In the genomic region with DNA sequence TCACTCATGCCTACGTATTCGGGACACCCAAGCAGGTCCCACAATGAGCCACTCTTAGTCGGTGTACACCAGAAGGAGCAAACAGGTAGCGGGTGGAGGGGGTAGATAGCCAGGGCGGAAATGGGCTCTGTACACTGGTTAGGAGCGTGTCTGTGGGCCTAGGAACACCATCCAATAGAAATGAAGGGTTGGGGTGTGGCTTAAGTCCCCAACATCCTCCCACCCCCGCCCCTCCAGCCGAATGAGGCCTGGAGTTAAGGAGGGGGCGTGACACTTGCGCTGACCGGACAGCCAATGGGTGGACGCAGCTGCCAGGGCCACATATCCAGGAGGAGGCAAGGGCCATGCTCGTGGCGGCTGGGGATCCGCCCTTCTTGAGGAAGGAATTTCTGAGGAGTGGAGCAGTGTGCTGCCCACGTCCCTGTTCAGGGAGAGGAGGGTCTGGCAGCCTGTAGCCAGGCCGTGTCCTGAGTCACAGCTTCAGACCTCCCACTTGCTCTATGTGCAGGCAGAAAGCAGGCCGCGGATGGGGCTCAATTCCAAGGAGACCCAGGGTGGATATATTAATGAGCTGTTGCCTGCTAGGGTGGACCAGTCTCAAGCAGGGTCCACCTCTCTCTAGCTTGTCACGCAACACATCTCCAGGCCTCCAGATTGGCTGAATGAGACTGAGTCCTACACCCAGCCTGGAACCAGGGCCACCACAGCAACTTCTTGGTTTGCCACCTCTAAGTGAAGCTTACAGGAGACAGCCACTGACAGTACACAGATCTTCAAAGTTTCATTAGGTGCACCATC, we compare ENCODE assay signal across 8 mouse cellular contexts. TPM values are rescaled to one million over a fixed set of nuclear protein-coding genes. Genes with fewer than 3 reads are reported as not detected.
A peak's percentile ranks its signal among the peaks of the same experiment; 100 is the strongest.
DNase-seq lines count a peak whose midpoint lies in the region; ATAC-seq lines count a peak whose summit lies in the region.

No protein-coding gene starts in this region.

- no peaks in the 10 kb centered on the region for H3K9me3 ChIP-seq in forebrain, embryonic 13.5 days (replicated peaks)
- H3K9me3 ChIP-seq in limb, embryonic 10.5 days (replicated peaks) = no peaks in the 10 kb centered on the region
- H3K9me3 ChIP-seq in midbrain, embryonic 10.5 days (replicated peaks) = no peaks in the 10 kb centered on the region

- peak overlapping the region; percentile 34; the same call in 1 of the 2 replicates for H3K9ac ChIP-seq in forebrain, embryonic 13.5 days

- peak overlapping the region; percentile 50 for H3K4me2 ChIP-seq in forebrain, embryonic 13.5 days

- no peak overlapping the region for H3K27ac ChIP-seq in forebrain, embryonic 13.5 days
- peak overlapping the region; percentile 82 for H3K27ac ChIP-seq in limb, embryonic 10.5 days
- peak overlapping the region; percentile 79 for H3K27ac ChIP-seq in midbrain, embryonic 10.5 days (replicated peaks)

- intact Hi-C loops in heart, postnatal 25 days (cut with DNase I) = no loop called here

- WGBS in forebrain, embryonic 13.5 days = 8% methylated on average over 20 of the region's 20 CpGs
- 7% methylated on average over 20 of the region's 20 CpGs for WGBS in limb, embryonic 10.5 days
- 6% methylated on average over 20 of the region's 20 CpGs for WGBS in midbrain, embryonic 10.5 days

- H3K4me1 ChIP-seq in forebrain, embryonic 13.5 days = peaks cover 10% of the 10 kb centered on the region
- H3K4me1 ChIP-seq in limb, embryonic 10.5 days = peaks cover 41% of the 10 kb centered on the region
- H3K4me1 ChIP-seq in midbrain, embryonic 10.5 days = peaks cover 36% of the 10 kb centered on the region

- no peaks in the 10 kb centered on the region for H3K36me3 ChIP-seq in forebrain, embryonic 13.5 days (ENCODE audit: poor library complexity, severe bottlenecking)
- no peaks in the 10 kb centered on the region for H3K36me3 ChIP-seq in limb, embryonic 10.5 days
- H3K36me3 ChIP-seq in midbrain, embryonic 10.5 days = no peaks in the 10 kb centered on the region

- H3K27me3 ChIP-seq in forebrain, embryonic 13.5 days = no peaks in the 10 kb centered on the region
- 0 out of 2 replicates have a peak, but pooled peaks cover 4% of the 10 kb centered on the region for H3K27me3 ChIP-seq in limb, embryonic 10.5 days (ENCODE audit: low read depth, poor library complexity, severe bottlenecking)
- peaks cover 15% of the 10 kb centered on the region for H3K27me3 ChIP-seq in midbrain, embryonic 10.5 days (ENCODE audit: low read depth, poor library complexity, severe bottlenecking)

- peak overlapping the region; percentile 21 for H3K4me3 ChIP-seq in forebrain, embryonic 13.5 days
- H3K4me3 ChIP-seq in limb, embryonic 10.5 days = peak overlapping the region; percentile 44
- H3K4me3 ChIP-seq in midbrain, embryonic 10.5 days = peak overlapping the region; percentile 45

- DNase-seq in urinary bladder, postnatal 14 days (ENCODE audit: low spot score) = peak; percentile 79
- DNase-seq in urinary bladder, postnatal 10 days (ENCODE audit: low spot score) = no peak
- DNase-seq in heart, postnatal 25 days (ENCODE audit: low spot score) = peak; percentile 76
- DNase-seq in limb, embryonic 10.5 days (ENCODE audit: low spot score) = peak; percentile 88
- peak; percentile 90 for DNase-seq in midbrain, embryonic 10.5 days (ENCODE audit: low spot score)
- peak; percentile 85 to 86 for DNase-seq in urinary bladder, postnatal 4 days (ENCODE audit: low spot score in 2 of 2)
- no peak for DNase-seq in left cerebral cortex, adult 9 months (ENCODE audit: low spot score in 2 of 2)

- ATAC-seq in forebrain, embryonic 13.5 days = peak; percentile 82; the same call in 1 of the 2 replicates

RNA-seq across cellular contexts. Expression of a gene that starts 2.1 kb away (rescaled TPM):
- polyA plus RNA-seq in forebrain, embryonic 13.5 days (2015; fragmentation: Nextera tagmentation; extraction: Ambion mirVana) = 0.67 and 1.9 TPM in 2 replicates
- total RNA-seq in heart, postnatal 25 days (2021) = 1 to 10 TPM; 4.3 to 5.5 TPM
- 0.09 TPM in 1 of 2 replicates, not detected in the other for polyA plus RNA-seq in limb, embryonic 10.5 days (2016; fragmentation: Nextera tagmentation; extraction: Ambion mirVana)
- 0.37 and 0.63 TPM in 2 replicates for polyA plus RNA-seq in midbrain, embryonic 10.5 days (2016; fragmentation: Nextera tagmentation; extraction: Ambion mirVana)

RNA-seq across cellular contexts. Expression of a gene that starts 11.9 kb away (rescaled TPM):
- polyA plus RNA-seq in forebrain, embryonic 13.5 days (2015; fragmentation: Nextera tagmentation; extraction: Ambion mirVana) = not detected in 2 replicates
- not detected for total RNA-seq in heart, postnatal 25 days (2021)
- not detected in 2 replicates for polyA plus RNA-seq in limb, embryonic 10.5 days (2016; fragmentation: Nextera tagmentation; extraction: Ambion mirVana)
- polyA plus RNA-seq in midbrain, embryonic 10.5 days (2016; fragmentation: Nextera tagmentation; extraction: Ambion mirVana) = not detected in 2 replicates

RNA-seq across cellular contexts. Expression of a gene that starts 18.9 kb away (rescaled TPM):
- polyA plus RNA-seq in forebrain, embryonic 13.5 days (2015; fragmentation: Nextera tagmentation; extraction: Ambion mirVana) = 3.8 and 4.1 TPM in 2 replicates
- 1 to 10 TPM; 3.0 to 4.2 TPM for total RNA-seq in heart, postnatal 25 days (2021)
- polyA plus RNA-seq in limb, embryonic 10.5 days (2016; fragmentation: Nextera tagmentation; extraction: Ambion mirVana) = 7.2 TPM in 2 replicates
- 5.4 and 6.8 TPM in 2 replicates for polyA plus RNA-seq in midbrain, embryonic 10.5 days (2016; fragmentation: Nextera tagmentation; extraction: Ambion mirVana)

Comparison
In these comparisons a context has a peak if more than half of its experiments do, and no peak if none do; other contexts are left out.
1. DNase-seq: peak in urinary bladder, postnatal 14 days (single experiment), heart, postnatal 25 days (single experiment), limb, embryonic 10.5 days (single experiment), midbrain, embryonic 10.5 days (single experiment) and urinary bladder, postnatal 4 days (2 of 2); none in urinary bladder, postnatal 10 days (single experiment) and left cerebral cortex, adult 9 months (0 of 2).
2. Peak in every context shown above with its lines, with median percentiles within 50 percentile points of each other: H3K4me3 ChIP-seq.